Mouse (Mus musculus) kidney, embryonic 16.5 days (tissue): Measurements from ENCODE around the gene S100a10. TPM values are rescaled to one million over a fixed set of nuclear protein-coding genes. Genes with fewer than 3 reads are reported as not detected.
A peak's percentile ranks its signal among the peaks of the same experiment; 100 is the strongest.
"Not testable (repeated sequence)": the region's sequence is repeated elsewhere in the genome, so short reads cannot be mapped to it uniquely, and the experiment has no call there.

Experiments
- ATAC-seq: fragments of 200-750 bp; cut with Nextera tagmentation; 2 replicates; pipeline ENCODE4 v1.8.0; 2017; ENCODE audit warnings: moderate TSS enrichment; ENCODE audit not compliant: low FRiP score, low TSS enrichment
- H3K27ac ChIP-seq: fragments of 300-500 bp; sonication (generic); 2 replicates; pipeline ENCODE4 v1.5.1; 2014; ENCODE audit warnings: low read length
- H3K27me3 ChIP-seq: fragments of 300-500 bp; sonication (generic); 2 replicates; pipeline ENCODE4 v1.6.1; 2014; ENCODE audit warnings: low read length, control low read depth, mixed read lengths; ENCODE audit not compliant: insufficient read depth
- H3K36me3 ChIP-seq: fragments of 300-500 bp; sonication (generic); 2 replicates; pipeline ENCODE4 v1.6.1; 2014; ENCODE audit warnings: low read length, control low read depth, mixed read lengths; ENCODE audit not compliant: insufficient read depth
- H3K4me1 ChIP-seq: fragments of 300-500 bp; sonication (generic); 2 replicates; pipeline ENCODE4 v1.6.1; 2014; ENCODE audit warnings: low read length, control low read depth, mixed read lengths; ENCODE audit not compliant: insufficient read depth
- H3K4me2 ChIP-seq: fragments of 300-500 bp; sonication (generic); replicated peaks from 2 replicates; pipeline ENCODE4 v1.6.1; 2014; ENCODE audit warnings: low read depth, low read length
- H3K4me3 ChIP-seq: fragments of 300-500 bp; sonication (generic); 2 replicates; pipeline ENCODE4 v1.5.1; 2014; ENCODE audit warnings: mild to moderate bottlenecking, low read length
- H3K9ac ChIP-seq: fragments of 300-500 bp; sonication (generic); replicated peaks from 2 replicates; pipeline ENCODE4 v1.6.1; 2014; ENCODE audit warnings: low read length
- H3K9me3 ChIP-seq: fragments of 300-500 bp; sonication (generic); 2 replicates; pipeline ENCODE4 v1.6.1; 2016; ENCODE audit warnings: low read length, control low read depth
- WGBS: fragments of 180-500 bp; shearing (Covaris S2); extraction: QIAGEN DNeasy Blood & Tissue Kit; methylation state at CpG from one replicate; pipeline ENCODE4 v1.1.7; 2014; 5-methylcytosine and 5-hydroxymethylcytosine counted together
- polyA plus RNA-seq: library from polyadenylated mRNA; unstranded; fragments of >200 nt; fragmentation: Nextera tagmentation; extraction: Ambion mirVana; gene quantifications from 2 replicates; pipeline ENCODE4 v1.2.1, GENCODE M21; 2015

Gene S100a10
- polyA plus RNA-seq, 1 experiment from 2014 or later = 487 TPM

DNA sequence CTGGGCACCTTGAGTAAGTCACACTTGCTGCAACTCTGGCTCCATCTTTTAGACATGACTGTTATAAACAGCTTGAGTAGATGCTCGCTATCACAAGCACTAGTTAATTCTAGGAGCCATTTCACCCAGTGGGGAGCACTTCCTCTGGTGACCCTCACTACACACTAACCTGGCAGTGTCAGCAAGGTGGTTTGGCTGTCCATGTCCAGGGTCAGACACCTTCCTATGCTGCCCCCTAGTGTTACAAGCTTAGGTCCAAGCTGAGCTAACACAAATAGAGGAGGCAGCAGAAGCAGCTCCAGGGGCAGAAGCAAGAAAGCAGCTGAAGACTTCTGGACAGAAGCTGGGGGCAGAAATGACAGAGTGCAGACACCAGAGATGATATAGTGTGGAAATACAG is 38.6 kb downstream of the S100a10 start:
- no peak overlapping the region for H3K27ac ChIP-seq

DNA sequence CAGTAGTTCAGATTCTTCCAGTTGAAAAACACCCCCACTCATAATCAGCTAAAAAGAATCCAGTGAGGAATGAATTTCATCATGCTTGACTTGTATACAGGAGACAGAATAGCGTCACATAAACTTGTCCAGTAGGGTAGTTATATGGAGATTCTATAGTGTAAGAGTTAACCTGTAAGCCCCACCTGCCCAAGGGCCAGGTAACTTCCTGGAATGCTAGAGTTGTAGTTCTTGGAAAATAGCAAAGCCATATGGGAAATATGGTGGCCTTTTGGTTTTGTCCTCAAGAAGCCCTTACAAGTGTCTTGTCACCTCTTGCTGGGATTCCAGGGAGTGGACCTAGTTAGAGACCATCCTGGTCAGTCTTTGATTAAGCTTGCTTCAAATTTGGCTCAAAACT is 41.8 kb downstream of the S100a10 start:
- Histone ChIP-seq H3K27ac (peak overlapping the region; percentile 97), H3K27me3 (no peaks in the 10 kb centered on the region), H3K9ac (no peak overlapping the region), H3K4me3 (no peak overlapping the region), H3K36me3 (no peaks in the 10 kb centered on the region), H3K4me1 (peaks cover 30% of the 10 kb centered on the region), H3K4me2 (no peak overlapping the region), H3K9me3 (no peaks in the 10 kb centered on the region)
- WGBS = 64% methylated on average over 1 of the region's 1 CpGs
- no peak for ATAC-seq

More for the DNA sequence above, 38.6 kb downstream of the S100a10 start:
- H3K9me3 ChIP-seq = no peaks in the 10 kb centered on the region
- H3K9ac ChIP-seq = no peak overlapping the region
- no peaks in the 10 kb centered on the region for H3K27me3 ChIP-seq
- H3K4me1 ChIP-seq = peaks cover 34% of the 10 kb centered on the region
- H3K4me3 ChIP-seq = no peak overlapping the region
- WGBS = 80% methylated on average over 1 of the region's 1 CpGs
- ATAC-seq = no peak
- H3K36me3 ChIP-seq = no peaks in the 10 kb centered on the region
- no peak overlapping the region for H3K4me2 ChIP-seq

DNA sequence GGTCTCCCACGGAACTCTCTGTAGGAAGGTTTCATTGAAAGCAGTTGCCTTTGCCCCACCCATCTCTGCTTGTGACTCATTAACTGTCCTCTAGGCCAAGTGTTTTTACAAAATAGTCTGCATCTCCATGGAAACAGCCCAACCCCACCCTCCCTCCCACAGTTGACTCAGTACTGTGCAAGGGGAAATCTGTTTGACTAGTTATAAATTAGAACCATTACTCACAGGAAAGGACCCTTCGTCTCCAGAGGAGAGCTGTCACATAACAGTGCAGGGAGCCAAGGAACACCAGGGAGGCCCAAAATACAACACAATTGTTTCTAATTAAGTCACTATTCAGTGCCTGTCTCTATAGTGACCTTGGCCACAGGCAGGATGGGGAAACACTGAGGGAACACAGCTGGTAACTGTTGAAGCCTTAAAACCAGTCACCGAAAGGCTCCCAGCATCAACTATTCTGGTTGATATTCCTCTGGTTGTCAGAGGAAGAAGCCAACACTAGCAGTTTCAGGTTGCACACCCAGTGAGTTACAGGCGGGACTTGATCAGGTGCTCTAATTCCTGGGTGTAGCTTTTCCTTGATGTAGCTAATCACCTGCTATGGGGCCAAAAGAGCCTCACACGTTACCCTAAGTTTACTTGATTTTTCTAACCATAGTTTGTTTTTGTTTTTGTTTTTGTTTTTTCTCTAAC is 42.5 kb downstream of the S100a10 start:
- peaks cover 30% of the 10 kb centered on the region for H3K4me1 ChIP-seq
- 0 out of 2 replicates have a peak overlapping the region, but pooled peaks have one; percentile 16 for H3K4me2 ChIP-seq
- ATAC-seq = peak; percentile 98
- H3K4me3 ChIP-seq = no peak overlapping the region
- peak overlapping the region; percentile 97 for H3K27ac ChIP-seq
- H3K9me3 ChIP-seq = no peaks in the 10 kb centered on the region
- no peak overlapping the region for H3K9ac ChIP-seq
- no peaks in the 10 kb centered on the region for H3K27me3 ChIP-seq
- 11% methylated on average over 5 of the region's 5 CpGs for WGBS
- no peaks in the 10 kb centered on the region for H3K36me3 ChIP-seq

GRCm38 (mm10) chr3:93597970-93598369 is 43.1 kb downstream of the S100a10 start:
- no peaks in the 10 kb centered on the region for H3K27me3 ChIP-seq
- no peak overlapping the region for H3K9ac ChIP-seq
- 70% methylated on average over 7 of the region's 7 CpGs for WGBS
- no peaks in the 10 kb centered on the region for H3K9me3 ChIP-seq
- no peaks in the 10 kb centered on the region for H3K36me3 ChIP-seq
- no peak overlapping the region for H3K4me3 ChIP-seq
- no peak for ATAC-seq
- peaks cover 30% of the 10 kb centered on the region for H3K4me1 ChIP-seq
- H3K27ac ChIP-seq = peak overlapping the region; percentile 97
- no peak overlapping the region for H3K4me2 ChIP-seq

DNA sequence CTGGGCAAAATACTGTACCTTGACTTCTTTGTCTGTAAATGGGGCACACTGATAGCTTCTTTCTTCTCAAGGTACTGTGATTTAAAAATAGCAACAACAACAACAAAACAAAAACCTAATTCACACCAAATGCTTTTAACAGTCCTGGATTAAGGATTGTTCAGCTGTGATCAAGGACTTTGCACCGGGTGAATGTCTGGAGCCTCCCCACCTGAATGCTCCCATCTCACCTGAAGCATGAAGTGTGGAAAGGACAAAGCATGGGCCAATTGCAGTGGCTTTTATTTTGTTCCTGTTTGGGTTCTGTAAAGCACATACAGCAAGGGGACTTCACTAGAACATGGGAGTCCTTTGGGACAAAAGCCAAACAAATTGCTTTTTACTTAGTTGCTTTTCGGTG is 45.3 kb downstream of the S100a10 start:
- H3K9ac ChIP-seq = no peak overlapping the region
- no peak overlapping the region for H3K4me3 ChIP-seq
- no peak for ATAC-seq
- WGBS = 71% methylated on average over 2 of the region's 2 CpGs
- H3K36me3 ChIP-seq = no peaks in the 10 kb centered on the region
- no peak overlapping the region for H3K27ac ChIP-seq
- H3K4me2 ChIP-seq = no peak overlapping the region
- no peaks in the 10 kb centered on the region for H3K9me3 ChIP-seq
- H3K4me1 ChIP-seq = peaks cover 30% of the 10 kb centered on the region
- no peaks in the 10 kb centered on the region for H3K27me3 ChIP-seq

- Histone ChIP-seq H3K36me3 (no peaks in the 10 kb centered on the region), H3K4me2 (no peak overlapping the region), H3K27ac (no peak overlapping the region), H3K27me3 (no peaks in the 10 kb centered on the region), H3K4me1 (peaks cover 18% of the 10 kb centered on the region), H3K9ac (no peak overlapping the region), H3K4me3 (no peak overlapping the region), H3K9me3 (no peaks in the 10 kb centered on the region)
- ATAC-seq = no peak
- WGBS = 76% methylated on average over 1 of the region's 1 CpGs
These were observed 47.0 kb downstream of the S100a10 start for GRCm38 (mm10) chr3:93601903-93602302.

DNA sequence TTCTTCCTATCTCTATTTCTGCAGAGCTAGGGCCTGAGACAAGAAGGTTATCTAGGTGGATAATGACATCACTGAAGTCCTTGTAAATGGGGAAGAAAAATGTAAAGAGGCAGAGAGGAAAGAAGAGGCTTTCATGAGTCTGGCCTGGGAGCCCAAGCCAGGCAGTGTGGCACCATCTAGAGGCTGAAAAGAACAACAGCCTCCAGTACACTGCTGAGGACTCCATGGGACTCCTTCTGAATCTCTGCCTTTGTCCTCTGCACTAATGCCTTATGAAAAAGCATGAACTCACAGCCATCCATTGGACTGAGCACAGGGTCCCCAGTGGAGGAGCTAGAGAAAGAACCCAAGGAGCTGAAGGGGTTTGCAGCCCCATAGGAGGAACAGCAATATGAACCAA is 54.1 kb downstream of the S100a10 start:
- H3K27me3 ChIP-seq, H3K27ac ChIP-seq, H3K9ac ChIP-seq, H3K9me3 ChIP-seq, H3K4me1 ChIP-seq, H3K4me3 ChIP-seq, H3K36me3 ChIP-seq, H3K4me2 ChIP-seq: not testable (repeated sequence)
- peak; percentile 88 for ATAC-seq

Other genes starting within 250 kb of the S100a10 start
- 0.04 and 0.07 TPM in 2 replicates for gene Hrnr, start 235.3 kb upstream of the S100a10 start, polyA plus RNA-seq
- 0.10 TPM in 1 of 2 replicates, not detected in the other for gene Rptn, start 161.4 kb upstream of the S100a10 start, polyA plus RNA-seq
- 5.7 and 6.7 TPM in 2 replicates for gene Tchh, start 112.8 kb upstream of the S100a10 start, polyA plus RNA-seq
- gene Tchhl1, start 86.3 kb upstream of the S100a10 start, polyA plus RNA-seq = 0.64 and 0.66 TPM in 2 replicates
- gene S100a11, start 34.6 kb upstream of the S100a10 start, polyA plus RNA-seq = 1,206 and 1,400 TPM in 2 replicates
- gene Tdpoz2, start 97.6 kb downstream of the S100a10 start, polyA plus RNA-seq = not detected in 2 replicates
- gene Tdpoz1, start 121.2 kb downstream of the S100a10 start, polyA plus RNA-seq = not detected in 2 replicates
- not detected in 2 replicates for gene Gm37596, start 138.0 kb downstream of the S100a10 start, polyA plus RNA-seq
- gene Gm5773, start 217.9 kb downstream of the S100a10 start, polyA plus RNA-seq = not detected in 2 replicates
- gene Tdpoz4, start 241.3 kb downstream of the S100a10 start, polyA plus RNA-seq = not detected in 2 replicates